Mouse (Mus musculus) left cerebral cortex, postnatal 14 days (tissue): ENCODE results near the gene Gm28845. TPM values are rescaled to one million over a fixed set of nuclear protein-coding genes. Genes with fewer than 3 reads are reported as not detected.

ENCODE experiments used
- total RNA-seq, 2 experiments: library from RNA; stranded (reverse); gene quantifications; 2 replicates each; pipeline ENCODE4 v1.2.3; 2021

Gm28845 gene
- total RNA-seq, 2 experiments from 2014 or later: not detected

Other genes starting within 250 kb of the Gm28845 start
- 10 to 100 TPM; 29.5 to 30.0 TPM for gene Plekhm3, start 162.7 kb downstream of the Gm28845 start, total RNA-seq
- gene Akr1cl, start 86.8 kb downstream of the Gm28845 start, total RNA-seq: not detected
- gene Cryge, start 68.4 kb downstream of the Gm28845 start, total RNA-seq: not detected
- gene Crygd, start 56.1 kb downstream of the Gm28845 start, total RNA-seq: not detected
- gene Crygc, start 45.9 kb downstream of the Gm28845 start, total RNA-seq: not detected
- not detected for gene Crygb, start 37.3 kb downstream of the Gm28845 start, total RNA-seq
- gene Cryga, start 16.2 kb downstream of the Gm28845 start, total RNA-seq: 1 to 10 TPM; 1.4 to 1.6 TPM
- gene D630023F18Rik, start 3.7 kb upstream of the Gm28845 start, total RNA-seq: 10 to 100 TPM; 10.5 to 15.8 TPM
- gene Idh1, start 66.9 kb upstream of the Gm28845 start, total RNA-seq: 10 to 100 TPM; 52.8 to 67.6 TPM
- 10 to 100 TPM; 40.6 to 43.2 TPM for gene Pikfyve, start 67.1 kb upstream of the Gm28845 start, total RNA-seq
- gene Pth2r, start 162.5 kb upstream of the Gm28845 start, total RNA-seq: 1 to 10 TPM; 3.4 to 3.7 TPM